Mouse (Mus musculus): ENCODE results near the gene Ube2cbp. TPM values are rescaled to one million over a fixed set of nuclear protein-coding genes. Genes with fewer than 3 reads are reported as not detected.

Gene Ube2cbp
- polyA plus RNA-seq, 1 experiment from 2014 or later, result 6.1 TPM

DNA sequence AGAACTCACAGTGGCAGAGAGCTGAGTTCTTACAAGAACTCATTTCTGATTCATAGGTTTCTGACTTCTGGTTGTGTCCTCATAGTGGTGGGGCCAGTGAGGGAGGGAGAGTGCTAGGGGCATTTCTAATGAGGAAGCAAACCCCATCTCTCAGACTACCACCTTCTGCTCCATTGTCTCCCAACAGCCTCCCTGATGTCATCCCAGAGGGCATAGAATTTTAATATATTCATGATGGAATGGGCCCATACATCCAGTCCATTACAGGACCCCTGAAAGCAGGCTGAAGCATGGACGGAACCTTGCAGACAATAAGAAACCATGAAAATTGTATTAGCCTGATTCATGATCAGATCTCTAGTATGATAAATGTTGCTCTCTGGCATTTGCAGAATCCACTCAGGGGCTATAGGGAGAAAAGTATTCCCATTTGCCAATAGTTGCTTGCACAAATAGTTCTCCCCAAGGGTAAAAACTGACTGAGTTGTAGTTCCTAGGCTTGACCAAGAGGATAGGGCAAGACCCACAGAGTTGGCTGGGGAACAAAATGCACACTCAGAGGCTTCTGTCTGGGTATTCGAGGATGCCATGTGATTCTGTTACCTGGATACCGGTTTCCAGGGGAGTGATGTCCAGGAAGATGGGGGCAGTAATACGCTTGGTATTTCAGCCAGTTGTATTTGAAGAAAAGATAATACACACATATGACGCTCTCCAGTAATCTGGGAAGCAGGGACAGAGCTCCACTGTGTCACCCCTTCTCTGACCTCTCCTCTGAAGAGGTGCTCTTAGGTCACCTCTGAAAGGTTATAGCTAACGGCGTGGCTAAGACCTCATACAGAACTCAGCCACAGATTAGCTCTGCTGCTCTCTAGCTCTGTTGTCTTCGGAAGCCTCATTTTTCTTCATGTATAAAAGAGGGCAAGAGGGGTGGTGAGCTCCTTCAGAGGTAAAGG is 167.8 kb downstream of the Ube2cbp start:
- 72% methylated on average over 8 of the region's 8 CpGs for WGBS
- Histone ChIP-seq H3K9ac (ENCODE audit: low read depth, low read length) (no peak overlapping the region), H3K4me3 (ENCODE audit: low read depth, low read length) (no peak overlapping the region), H3K4me2 (replicated peaks; ENCODE audit: low read depth, low read length) (no peak overlapping the region), H3K4me1 (replicated peaks; ENCODE audit: control insufficient read depth, insufficient read depth, low read length) (0 out of 2 replicates have a peak, but pooled peaks cover 2% of the 10 kb centered on the region), H3K36me3 (ENCODE audit: control insufficient read depth, insufficient read depth, low read length) (no peaks in the 10 kb centered on the region), H3K27me3 (ENCODE audit: control insufficient read depth, insufficient read depth, low read length) (no peaks in the 10 kb centered on the region), H3K9me3 (ENCODE audit: control insufficient read depth, low read length) (no peaks in the 10 kb centered on the region), H3K27ac (ENCODE audit: low read depth, low read length) (no peak overlapping the region)
- ATAC-seq (ENCODE audit: low FRiP score) (peak; percentile 67), DNase-seq (ENCODE audit: low spot score) (no peak)

DNA sequence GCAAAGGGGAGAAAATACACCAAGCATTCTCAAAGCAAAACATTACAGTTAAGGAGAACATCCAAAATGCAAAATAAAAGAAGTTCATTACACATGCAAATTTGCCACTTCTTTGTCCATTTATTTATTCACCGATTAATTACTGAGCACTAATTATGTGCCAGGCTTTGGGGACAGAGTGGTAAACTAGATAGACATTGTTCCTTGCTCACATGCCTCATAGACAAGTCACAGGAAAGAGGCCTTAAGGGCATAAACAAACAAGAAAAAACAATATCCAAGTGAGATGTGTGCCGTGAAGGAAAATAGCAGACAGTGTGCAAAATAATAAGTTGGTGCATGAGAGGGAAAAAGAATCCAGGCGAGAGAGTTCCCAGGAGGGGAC is 177.2 kb downstream of the Ube2cbp start:
- Histone ChIP-seq H3K36me3 (ENCODE audit: control insufficient read depth, insufficient read depth, low read length) (no peaks in the 10 kb centered on the region), H3K4me1 (replicated peaks; ENCODE audit: control insufficient read depth, insufficient read depth, low read length) (no peaks in the 10 kb centered on the region), H3K27ac (ENCODE audit: low read depth, low read length) (no peak overlapping the region), H3K4me3 (ENCODE audit: low read depth, low read length) (no peak overlapping the region), H3K9ac (ENCODE audit: low read depth, low read length) (no peak overlapping the region), H3K27me3 (ENCODE audit: control insufficient read depth, insufficient read depth, low read length) (no peaks in the 10 kb centered on the region), H3K9me3 (ENCODE audit: control insufficient read depth, low read length) (peaks cover 3% of the 10 kb centered on the region; the same call in 1 of the 2 replicates), H3K4me2 (replicated peaks; ENCODE audit: low read depth, low read length) (no peak overlapping the region)
- ATAC-seq (ENCODE audit: low FRiP score) (no peak), DNase-seq (ENCODE audit: low spot score) (no peak)
- WGBS, result 80% methylated on average over 3 of the region's 3 CpGs

- WGBS, result 92% methylated on average over 2 of the region's 2 CpGs
- Histone ChIP-seq H3K4me2 (replicated peaks; ENCODE audit: low read depth, low read length) (no peak overlapping the region), H3K27me3 (ENCODE audit: control insufficient read depth, insufficient read depth, low read length) (no peaks in the 10 kb centered on the region), H3K4me1 (replicated peaks; ENCODE audit: control insufficient read depth, insufficient read depth, low read length) (no peaks in the 10 kb centered on the region), H3K27ac (ENCODE audit: low read depth, low read length) (no peak overlapping the region), H3K9ac (ENCODE audit: low read depth, low read length) (no peak overlapping the region), H3K9me3 (ENCODE audit: control insufficient read depth, low read length) (peaks cover 3% of the 10 kb centered on the region; the same call in 1 of the 2 replicates), H3K4me3 (ENCODE audit: low read depth, low read length) (no peak overlapping the region), H3K36me3 (ENCODE audit: control insufficient read depth, insufficient read depth, low read length) (no peaks in the 10 kb centered on the region)
- ATAC-seq (ENCODE audit: low FRiP score) (no peak), DNase-seq (ENCODE audit: low spot score) (no peak)
Measured at GRCm38 (mm10) chr9:86286830-86287569, 177.8 kb downstream of the Ube2cbp start.

DNA sequence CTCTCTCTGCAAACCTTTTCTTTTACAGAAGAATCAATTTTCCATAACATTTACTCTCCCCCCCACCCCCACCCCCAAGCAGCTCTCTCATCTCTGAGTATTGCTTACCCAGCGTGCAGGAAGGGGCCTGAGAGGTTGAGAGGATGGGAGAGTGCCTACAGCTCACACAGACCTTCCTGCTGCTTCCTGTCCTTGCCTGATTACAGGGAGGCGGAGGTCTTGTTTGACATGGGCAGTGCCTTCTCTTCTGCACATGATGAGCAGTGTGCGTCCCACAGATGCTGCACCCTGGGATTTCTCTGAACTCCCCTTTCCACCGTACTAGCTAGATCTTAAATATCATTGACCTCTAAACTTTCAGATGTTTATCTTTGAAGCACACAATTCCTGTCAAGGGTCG is 182.2 kb downstream of the Ube2cbp start:
- Histone ChIP-seq H3K4me3 (ENCODE audit: low read depth, low read length) (no peak overlapping the region), H3K4me2 (replicated peaks; ENCODE audit: low read depth, low read length) (no peak overlapping the region), H3K4me1 (replicated peaks; ENCODE audit: control insufficient read depth, insufficient read depth, low read length) (no peaks in the 10 kb centered on the region), H3K9ac (ENCODE audit: low read depth, low read length) (no peak overlapping the region), H3K27ac (ENCODE audit: low read depth, low read length) (no peak overlapping the region), H3K36me3 (ENCODE audit: control insufficient read depth, insufficient read depth, low read length) (no peaks in the 10 kb centered on the region), H3K27me3 (ENCODE audit: control insufficient read depth, insufficient read depth, low read length) (no peaks in the 10 kb centered on the region), H3K9me3 (ENCODE audit: control insufficient read depth, low read length) (peaks cover 3% of the 10 kb centered on the region; the same call in 1 of the 2 replicates)
- 67% methylated on average over 5 of the region's 5 CpGs for WGBS
- ATAC-seq (ENCODE audit: low FRiP score) (no peak), DNase-seq (ENCODE audit: low spot score) (no peak)

DNA sequence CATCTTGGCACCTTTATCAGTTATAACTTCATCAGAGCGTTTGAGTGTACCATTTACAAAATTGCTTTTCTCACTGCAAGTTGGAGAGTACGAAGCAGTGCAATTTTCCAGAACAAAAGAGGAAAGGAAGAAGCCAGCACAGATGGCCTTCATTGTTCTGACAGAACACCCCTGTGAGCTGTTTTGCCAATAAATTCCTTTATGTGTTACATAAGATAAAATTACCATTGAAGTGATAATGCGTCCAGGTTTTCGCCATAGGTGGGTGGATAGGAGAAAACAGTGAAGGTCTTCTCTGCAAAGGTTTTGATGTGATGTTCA is 183.6 kb downstream of the Ube2cbp start:
- Histone ChIP-seq H3K27ac (ENCODE audit: low read depth, low read length) (no peak overlapping the region), H3K9me3 (ENCODE audit: control insufficient read depth, low read length) (peaks cover 3% of the 10 kb centered on the region; the same call in 1 of the 2 replicates), H3K27me3 (ENCODE audit: control insufficient read depth, insufficient read depth, low read length) (no peaks in the 10 kb centered on the region), H3K9ac (ENCODE audit: low read depth, low read length) (no peak overlapping the region), H3K4me2 (replicated peaks; ENCODE audit: low read depth, low read length) (no peak overlapping the region), H3K4me1 (replicated peaks; ENCODE audit: control insufficient read depth, insufficient read depth, low read length) (no peaks in the 10 kb centered on the region), H3K36me3 (ENCODE audit: control insufficient read depth, insufficient read depth, low read length) (no peaks in the 10 kb centered on the region), H3K4me3 (ENCODE audit: low read depth, low read length) (no peak overlapping the region)
- 70% methylated on average over 4 of the region's 4 CpGs for WGBS
- DNase-seq (ENCODE audit: low spot score) (no peak), ATAC-seq (ENCODE audit: low FRiP score) (no peak)

- no peak for ATAC-seq (ENCODE audit: low FRiP score)
- Histone ChIP-seq H3K4me1 (replicated peaks; ENCODE audit: control insufficient read depth, insufficient read depth, low read length) (no peaks in the 10 kb centered on the region), H3K27ac (ENCODE audit: low read depth, low read length) (no peak overlapping the region), H3K4me3 (ENCODE audit: low read depth, low read length) (no peak overlapping the region), H3K9ac (ENCODE audit: low read depth, low read length) (no peak overlapping the region), H3K27me3 (ENCODE audit: control insufficient read depth, insufficient read depth, low read length) (no peaks in the 10 kb centered on the region), H3K4me2 (replicated peaks; ENCODE audit: low read depth, low read length) (no peak overlapping the region), H3K9me3 (ENCODE audit: control insufficient read depth, low read length) (peaks cover 3% of the 10 kb centered on the region; the same call in 1 of the 2 replicates), H3K36me3 (ENCODE audit: control insufficient read depth, insufficient read depth, low read length) (no peaks in the 10 kb centered on the region)
- WGBS, result 89% methylated on average over 10 of the region's 10 CpGs
- no peak for DNase-seq (ENCODE audit: low spot score)
Measured at GRCm38 (mm10) chr9:86280461-86281146, 184.1 kb downstream of the Ube2cbp start.

DNA sequence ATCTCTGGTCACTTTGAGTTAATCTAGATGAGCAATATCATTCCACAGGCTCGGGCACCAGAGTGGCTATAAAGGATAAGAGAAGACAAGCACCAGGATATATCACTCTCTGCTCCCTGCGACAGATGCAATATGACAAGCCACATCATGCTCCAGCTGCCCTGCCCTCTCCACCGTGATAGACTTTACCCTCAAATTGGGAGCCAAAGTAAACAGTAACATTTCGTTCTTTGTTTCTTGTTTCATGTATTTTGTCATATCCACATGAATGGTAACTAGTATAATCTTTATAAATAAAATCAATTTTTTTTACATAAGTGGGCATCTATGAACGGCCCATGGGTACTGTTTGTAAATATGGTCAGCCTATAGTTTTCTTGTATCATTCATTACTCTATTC is 195.2 kb downstream of the Ube2cbp start:
- 92% methylated on average over 5 of the region's 5 CpGs for WGBS
- Histone ChIP-seq H3K9ac (ENCODE audit: low read depth, low read length) (no peak overlapping the region), H3K4me1 (replicated peaks; ENCODE audit: control insufficient read depth, insufficient read depth, low read length) (no peaks in the 10 kb centered on the region), H3K4me3 (ENCODE audit: low read depth, low read length) (no peak overlapping the region), H3K4me2 (replicated peaks; ENCODE audit: low read depth, low read length) (no peak overlapping the region), H3K27ac (ENCODE audit: low read depth, low read length) (no peak overlapping the region), H3K27me3 (ENCODE audit: control insufficient read depth, insufficient read depth, low read length) (no peaks in the 10 kb centered on the region), H3K36me3 (ENCODE audit: control insufficient read depth, insufficient read depth, low read length) (no peaks in the 10 kb centered on the region), H3K9me3 (ENCODE audit: control insufficient read depth, low read length) (no peaks in the 10 kb centered on the region)
- DNase-seq (ENCODE audit: low spot score) (no peak), ATAC-seq (ENCODE audit: low FRiP score) (no peak)

DNA sequence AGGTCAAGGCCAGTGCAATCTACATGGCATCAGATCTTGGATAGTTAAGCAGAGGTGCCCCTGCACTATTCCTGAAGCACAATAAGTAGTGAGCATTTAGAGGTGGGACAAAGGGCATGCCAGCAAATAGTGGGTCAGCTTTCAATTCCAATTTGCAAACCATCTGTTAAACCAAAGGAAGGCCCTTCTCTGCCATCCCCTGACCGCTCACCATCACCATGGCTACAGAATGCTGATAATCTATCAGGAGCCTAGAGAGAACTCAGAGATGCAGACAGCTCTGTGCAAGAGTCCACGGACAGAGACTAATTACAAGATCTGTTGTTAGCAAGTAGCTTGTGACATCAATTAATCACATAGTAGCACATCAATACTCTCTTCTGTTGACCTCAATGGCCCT is 198.1 kb downstream of the Ube2cbp start:
- DNase-seq (ENCODE audit: low spot score), result peak; percentile 40
- H3K4me1 ChIP-seq (replicated peaks; ENCODE audit: control insufficient read depth, insufficient read depth, low read length), result no peaks in the 10 kb centered on the region
- no peaks in the 10 kb centered on the region for H3K9me3 ChIP-seq (ENCODE audit: control insufficient read depth, low read length)
- H3K27ac ChIP-seq (ENCODE audit: low read depth, low read length), result no peak overlapping the region
- H3K4me3 ChIP-seq (ENCODE audit: low read depth, low read length), result no peak overlapping the region
- ATAC-seq (ENCODE audit: low FRiP score), result peak; percentile 92
- no peaks in the 10 kb centered on the region for H3K36me3 ChIP-seq (ENCODE audit: control insufficient read depth, insufficient read depth, low read length)
- no peaks in the 10 kb centered on the region for H3K27me3 ChIP-seq (ENCODE audit: control insufficient read depth, insufficient read depth, low read length)
- 35% methylated on average over 2 of the region's 2 CpGs for WGBS
- no peak overlapping the region for H3K4me2 ChIP-seq (replicated peaks; ENCODE audit: low read depth, low read length)
- H3K9ac ChIP-seq (ENCODE audit: low read depth, low read length), result no peak overlapping the region
